Mouse (Mus musculus): ENCODE measurements around the gene Cabp4. TPM values are rescaled to one million over a fixed set of nuclear protein-coding genes. Genes with fewer than 3 reads are reported as not detected.

The Cabp4 gene
- total RNA-seq, 1 experiment from 2014 or later: not detected

- ATAC-seq (replicated peaks in 1 of 2; ENCODE audit: insufficient read depth in 1 of 2, low FRiP score in 2 of 2, low TSS enrichment in 1 of 2, low read depth in 1 of 2, poor library complexity in 2 of 2, severe bottlenecking in 2 of 2): no peak
Measured at GRCm38 (mm10) chr19:4099837-4100717, 43.8 kb downstream of the Cabp4 start, which contains the start of gene Pitpnm1. TSS of gene Pitpnm1 (plus strand) at chr19:4099998.

GRCm38 (mm10) chr19:4099056-4099455 lies 44.8 kb downstream of the Cabp4 start:
- ATAC-seq (replicated peaks in 1 of 2; ENCODE audit: insufficient read depth in 1 of 2, low FRiP score in 2 of 2, low TSS enrichment in 1 of 2, low read depth in 1 of 2, poor library complexity in 2 of 2, severe bottlenecking in 2 of 2): peak; percentile 46 to 59

- no peak for ATAC-seq (replicated peaks in 1 of 2; ENCODE audit: insufficient read depth in 1 of 2, low FRiP score in 2 of 2, low TSS enrichment in 1 of 2, low read depth in 1 of 2, poor library complexity in 2 of 2, severe bottlenecking in 2 of 2)
Measured at GRCm38 (mm10) chr19:4098426-4098825, 45.4 kb downstream of the Cabp4 start.

- ATAC-seq (replicated peaks in 1 of 2; ENCODE audit: insufficient read depth in 1 of 2, low FRiP score in 2 of 2, low TSS enrichment in 1 of 2, low read depth in 1 of 2, poor library complexity in 2 of 2, severe bottlenecking in 2 of 2): peak; percentile 4 to 14; a peak in 2 of 4 replicates
Measured at GRCm38 (mm10) chr19:4097441-4097825, 46.4 kb downstream of the Cabp4 start.

GRCm38 (mm10) chr19:4096642-4097440 lies 47.0 kb downstream of the Cabp4 start, which contains the start of gene Cdk2ap2:
TSS of gene Cdk2ap2 (plus strand) at chr19:4097182.
- peak; percentile 85 to 91 for ATAC-seq (replicated peaks in 1 of 2; ENCODE audit: insufficient read depth in 1 of 2, low FRiP score in 2 of 2, low TSS enrichment in 1 of 2, low read depth in 1 of 2, poor library complexity in 2 of 2, severe bottlenecking in 2 of 2)

GRCm38 (mm10) chr19:4095802-4096201 lies 48.0 kb downstream of the Cabp4 start:
- no peak for ATAC-seq (replicated peaks in 1 of 2; ENCODE audit: insufficient read depth in 1 of 2, low FRiP score in 2 of 2, low TSS enrichment in 1 of 2, low read depth in 1 of 2, poor library complexity in 2 of 2, severe bottlenecking in 2 of 2)

- ATAC-seq (replicated peaks in 1 of 2; ENCODE audit: insufficient read depth in 1 of 2, low FRiP score in 2 of 2, low TSS enrichment in 1 of 2, low read depth in 1 of 2, poor library complexity in 2 of 2, severe bottlenecking in 2 of 2): no peak
Measured at GRCm38 (mm10) chr19:4094774-4095303, 49.0 kb downstream of the Cabp4 start.

GRCm38 (mm10) chr19:4094348-4094747 lies 49.5 kb downstream of the Cabp4 start:
- ATAC-seq (replicated peaks in 1 of 2; ENCODE audit: insufficient read depth in 1 of 2, low FRiP score in 2 of 2, low TSS enrichment in 1 of 2, low read depth in 1 of 2, poor library complexity in 2 of 2, severe bottlenecking in 2 of 2): no peak

GRCm38 (mm10) chr19:4093772-4094171 lies 50.1 kb downstream of the Cabp4 start:
- no peak for ATAC-seq (replicated peaks in 1 of 2; ENCODE audit: insufficient read depth in 1 of 2, low FRiP score in 2 of 2, low TSS enrichment in 1 of 2, low read depth in 1 of 2, poor library complexity in 2 of 2, severe bottlenecking in 2 of 2)

- no peak for ATAC-seq (replicated peaks in 1 of 2; ENCODE audit: insufficient read depth in 1 of 2, low FRiP score in 2 of 2, low TSS enrichment in 1 of 2, low read depth in 1 of 2, poor library complexity in 2 of 2, severe bottlenecking in 2 of 2)
Measured at GRCm38 (mm10) chr19:4092750-4093149, 51.1 kb downstream of the Cabp4 start.

GRCm38 (mm10) chr19:4091383-4091782 lies 52.5 kb downstream of the Cabp4 start:
- no peak for ATAC-seq (replicated peaks in 1 of 2; ENCODE audit: insufficient read depth in 1 of 2, low FRiP score in 2 of 2, low TSS enrichment in 1 of 2, low read depth in 1 of 2, poor library complexity in 2 of 2, severe bottlenecking in 2 of 2)

GRCm38 (mm10) chr19:4090446-4090845 lies 53.4 kb downstream of the Cabp4 start:
- ATAC-seq (replicated peaks in 1 of 2; ENCODE audit: insufficient read depth in 1 of 2, low FRiP score in 2 of 2, low TSS enrichment in 1 of 2, low read depth in 1 of 2, poor library complexity in 2 of 2, severe bottlenecking in 2 of 2): no peak

GRCm38 (mm10) chr19:4089128-4089527 lies 54.7 kb downstream of the Cabp4 start:
- no peak for ATAC-seq (replicated peaks in 1 of 2; ENCODE audit: insufficient read depth in 1 of 2, low FRiP score in 2 of 2, low TSS enrichment in 1 of 2, low read depth in 1 of 2, poor library complexity in 2 of 2, severe bottlenecking in 2 of 2)

- no peak for ATAC-seq (replicated peaks in 1 of 2; ENCODE audit: insufficient read depth in 1 of 2, low FRiP score in 2 of 2, low TSS enrichment in 1 of 2, low read depth in 1 of 2, poor library complexity in 2 of 2, severe bottlenecking in 2 of 2)
Measured at GRCm38 (mm10) chr19:4088146-4088545, 55.7 kb downstream of the Cabp4 start.

GRCm38 (mm10) chr19:4087090-4087489 lies 56.7 kb downstream of the Cabp4 start:
- no peak for ATAC-seq (replicated peaks in 1 of 2; ENCODE audit: insufficient read depth in 1 of 2, low FRiP score in 2 of 2, low TSS enrichment in 1 of 2, low read depth in 1 of 2, poor library complexity in 2 of 2, severe bottlenecking in 2 of 2)

GRCm38 (mm10) chr19:4086156-4086555 lies 57.7 kb downstream of the Cabp4 start:
- ATAC-seq (replicated peaks in 1 of 2; ENCODE audit: insufficient read depth in 1 of 2, low FRiP score in 2 of 2, low TSS enrichment in 1 of 2, low read depth in 1 of 2, poor library complexity in 2 of 2, severe bottlenecking in 2 of 2): no peak

All from hematopoietic stem cell, adult 5-6 weeks (primary cell).